Mouse (Mus musculus) MEL (cell line): ENCODE results near the gene Cntn1. TPM values are rescaled to one million over a fixed set of nuclear protein-coding genes. Genes with fewer than 3 reads are reported as not detected.

Source experiments
- DNase-seq: peaks from one replicate; pipeline ENCODE4 v3.0.0; 2011; ENCODE audit warnings: low read depth, low spot score
- H3K27ac ChIP-seq: 2 replicates; pipeline ENCODE4 v1.5.1; 2012; ENCODE audit warnings: low read depth, mild to moderate bottlenecking, control low read depth, low read length, moderate library complexity; ENCODE audit not compliant: control insufficient read depth
- H3K27me3 ChIP-seq, 2 experiments: fragments of 150-350 bp in 1 of 2; sonication (generic) in 1 of 2; 2 replicates each; pipeline ENCODE4 v1.6.1; 2012; ENCODE audit warnings: low read length in 2 of 2, mild to moderate bottlenecking in 2 of 2, improper control_type of control experiment in 1 of 2, moderate library complexity in 1 of 2; ENCODE audit not compliant: insufficient read depth in 2 of 2, control insufficient read depth in 1 of 2
- H3K36me3 ChIP-seq, 2 experiments: 2 replicates each; pipeline ENCODE4 v1.6.1; 2012 to 2014; ENCODE audit warnings: low read length in 2 of 2, improper control_type of control experiment in 1 of 2, inconsistent platforms in 1 of 2, mild to moderate bottlenecking in 1 of 2; ENCODE audit not compliant: insufficient read depth in 2 of 2, control insufficient read depth in 1 of 2
- H3K4me1 ChIP-seq, 2 experiments: fragments of 150-350 bp in 1 of 2; sonication (generic) in 1 of 2; 2 replicates each; pipeline ENCODE4 v1.6.1; 2012; ENCODE audit warnings: low read length in 2 of 2, improper control_type of control experiment in 1 of 2, mild to moderate bottlenecking in 1 of 2; ENCODE audit not compliant: insufficient read depth in 2 of 2, control insufficient read depth in 1 of 2
- H3K4me3 ChIP-seq, 2 experiments: fragments of 150-350 bp in 1 of 2; sonication (generic) in 1 of 2; 2 replicates each; pipeline ENCODE4 v1.5.1; 2012; ENCODE audit warnings: low read depth in 2 of 2, low read length in 2 of 2, mild to moderate bottlenecking in 2 of 2, moderate library complexity in 2 of 2, control low read depth in 1 of 2, improper control_type of control experiment in 1 of 2; ENCODE audit not compliant: control insufficient read depth in 1 of 2, insufficient read depth in 1 of 2
- H3K79me2 ChIP-seq: 2 replicates; pipeline ENCODE4 v1.6.1; 2012; ENCODE audit warnings: mild to moderate bottlenecking, low read length, moderate library complexity; ENCODE audit not compliant: control insufficient read depth, poor library complexity, insufficient read depth
- H3K9ac ChIP-seq: 2 replicates; pipeline ENCODE4 v1.6.1; 2012; ENCODE audit warnings: low read depth, mild to moderate bottlenecking, control low read depth, low read length, moderate library complexity; ENCODE audit not compliant: control insufficient read depth, poor library complexity, severe bottlenecking
- H3K9me3 ChIP-seq: fragments of 150-350 bp; sonication (generic); replicated peaks from 2 replicates; pipeline ENCODE4 v1.6.1; 2012; ENCODE audit warnings: mild to moderate bottlenecking, low read length, improper control_type of control experiment, moderate library complexity; ENCODE audit not compliant: insufficient read depth
- BHLHE40 ChIP-seq: IDR thresholded peaks from 2 replicates; pipeline ENCODE4 v1.6.1; 2012; ENCODE audit warnings: low read depth, mild to moderate bottlenecking, inconsistent platforms, low read length, improper control_type of control experiment, borderline replicate concordance
- ELF1 ChIP-seq: IDR thresholded peaks from 2 replicates; pipeline ENCODE4 v1.6.1; 2014; ENCODE audit warnings: low read depth, mild to moderate bottlenecking, inconsistent platforms, low read length, improper control_type of control experiment, moderate library complexity
- ETS1 ChIP-seq: IDR thresholded peaks from 2 replicates; pipeline ENCODE4 v1.6.1; 2012; ENCODE audit warnings: low read depth, mild to moderate bottlenecking, inconsistent platforms, low read length, improper control_type of control experiment, moderate library complexity
- GABPA ChIP-seq: IDR thresholded peaks from 2 replicates; pipeline ENCODE4 v1.6.1; 2012; ENCODE audit warnings: low read depth, mild to moderate bottlenecking, inconsistent platforms, low read length, improper control_type of control experiment, moderate library complexity
- KAT2A ChIP-seq: conservative IDR thresholded peaks from 2 replicates; pipeline ENCODE4 v1.6.1; 2012; ENCODE audit warnings: low read depth, low read length, improper control_type of control experiment, inconsistent platforms
- MAX ChIP-seq: IDR thresholded peaks from 2 replicates; pipeline ENCODE4 v1.6.1; 2011; ENCODE audit warnings: low read length, improper control_type of control experiment
- MAZ ChIP-seq: IDR thresholded peaks from 2 replicates; pipeline ENCODE4 v1.6.1; 2012; ENCODE audit warnings: low read depth, mild to moderate bottlenecking, inconsistent platforms, low read length, improper control_type of control experiment
- MEF2A ChIP-seq: IDR thresholded peaks from 2 replicates; pipeline ENCODE4 v1.6.1; 2014; ENCODE audit warnings: low read depth, mild to moderate bottlenecking, inconsistent platforms, low read length, improper control_type of control experiment; ENCODE audit not compliant: poor library complexity, insufficient replicate concordance, severe bottlenecking; ENCODE audit errors: extremely low read depth
- MYB ChIP-seq: IDR thresholded peaks from 2 replicates; pipeline ENCODE4 v1.6.1; 2011; ENCODE audit warnings: mild to moderate bottlenecking, low read depth, low read length, improper control_type of control experiment
- MYC ChIP-seq: IDR thresholded peaks from 2 replicates; pipeline ENCODE4 v1.6.1; 2011; ENCODE audit warnings: low read depth, mild to moderate bottlenecking, low read length, improper control_type of control experiment, moderate library complexity
- NELFE ChIP-seq: IDR thresholded peaks from 2 replicates; pipeline ENCODE4 v1.6.1; 2011; ENCODE audit warnings: low read depth, low read length, improper control_type of control experiment
- NRF1 ChIP-seq: IDR thresholded peaks from 2 replicates; pipeline ENCODE4 v1.6.1; 2014; ENCODE audit warnings: low read depth, mild to moderate bottlenecking, inconsistent platforms, low read length, improper control_type of control experiment, moderate library complexity; ENCODE audit not compliant: poor library complexity, insufficient read depth, severe bottlenecking
- POLR2AphosphoS2 ChIP-seq: IDR thresholded peaks from 2 replicates; pipeline ENCODE4 v1.6.1; 2011; ENCODE audit warnings: low read length, improper control_type of control experiment
- RAD21 ChIP-seq: IDR thresholded peaks from 2 replicates; pipeline ENCODE4 v1.6.1; 2011; ENCODE audit warnings: mild to moderate bottlenecking, low read depth, low read length, improper control_type of control experiment
- RCOR1 ChIP-seq: IDR thresholded peaks from 2 replicates; pipeline ENCODE4 v1.6.1; 2012; ENCODE audit warnings: low read depth, mild to moderate bottlenecking, inconsistent platforms, low read length, improper control_type of control experiment
- SIN3A ChIP-seq: IDR thresholded peaks from 2 replicates; pipeline ENCODE4 v1.6.1; 2012; ENCODE audit warnings: low read length, improper control_type of control experiment, inconsistent platforms
- TAL1 ChIP-seq: IDR thresholded peaks from 2 replicates; pipeline ENCODE4 v1.6.1; 2012; ENCODE audit warnings: mild to moderate bottlenecking, inconsistent platforms, low read length, moderate library complexity, mixed read lengths
- TBP ChIP-seq: IDR thresholded peaks from 2 replicates; pipeline ENCODE4 v1.8.0; 2011; ENCODE audit warnings: low read depth, low read length, improper control_type of control experiment
- TCF12 ChIP-seq: IDR thresholded peaks from 2 replicates; pipeline ENCODE4 v1.6.1; 2014; ENCODE audit warnings: low read depth, mild to moderate bottlenecking, inconsistent platforms, low read length, improper control_type of control experiment, moderate library complexity
- USF1 ChIP-seq: IDR thresholded peaks from 2 replicates; pipeline ENCODE4 v1.6.1; 2014; ENCODE audit warnings: low read depth, mild to moderate bottlenecking, inconsistent platforms, low read length, improper control_type of control experiment, moderate library complexity
- USF2 ChIP-seq, 2 experiments: IDR thresholded peaks; 2 replicates each; pipeline ENCODE4 v1.6.1; 2011 to 2012; ENCODE audit warnings: improper control_type of control experiment in 2 of 2, low read length in 2 of 2, borderline replicate concordance in 1 of 2, inconsistent platforms in 1 of 2, low read depth in 1 of 2, mild to moderate bottlenecking in 1 of 2; ENCODE audit not compliant: insufficient read depth in 1 of 2
- ZC3H11A ChIP-seq: IDR thresholded peaks from 2 replicates; pipeline ENCODE4 v1.6.1; 2012; ENCODE audit warnings: low read depth, mild to moderate bottlenecking, inconsistent platforms, low read length, improper control_type of control experiment
- ZKSCAN1 ChIP-seq: IDR thresholded peaks from 2 replicates; pipeline ENCODE4 v1.6.1; 2012; ENCODE audit warnings: low read depth, mild to moderate bottlenecking, inconsistent platforms, low read length, improper control_type of control experiment, moderate library complexity
- ZMIZ1 ChIP-seq: IDR thresholded peaks from 2 replicates; pipeline ENCODE4 v1.6.1; 2012; ENCODE audit warnings: low read depth, mild to moderate bottlenecking, inconsistent platforms, low read length, improper control_type of control experiment, moderate library complexity
- ZNF384 ChIP-seq: IDR thresholded peaks from 2 replicates; pipeline ENCODE4 v1.6.1; 2012; ENCODE audit warnings: low read depth, mild to moderate bottlenecking, inconsistent platforms, low read length, improper control_type of control experiment
- polyA plus RNA-seq, 2 experiments: library from polyadenylated mRNA; stranded (reverse) in 1 of 2; unstranded in 1 of 2; fragments of >175 nt in 1 of 2; fragments of >200 nt in 1 of 2; gene quantifications; 2 replicates each; pipeline versions ENCODE4 v1.2.1 to v1.2.4; 2012; ENCODE audit warnings: low replicate concordance in 2 of 2, low read depth in 1 of 2; ENCODE audit not compliant: insufficient read length in 2 of 2, insufficient read depth in 1 of 2, missing spikeins in 1 of 2
- total RNA-seq: library from RNA; depleted of rRNA; stranded (reverse); fragments of 300-350 nt; gene quantifications from 2 replicates; pipeline ENCODE4 v1.2.3, GENCODE M21; 2012

Gene Cntn1
- total and polyA plus RNA-seq, 3 experiments, result not detected

DNA sequence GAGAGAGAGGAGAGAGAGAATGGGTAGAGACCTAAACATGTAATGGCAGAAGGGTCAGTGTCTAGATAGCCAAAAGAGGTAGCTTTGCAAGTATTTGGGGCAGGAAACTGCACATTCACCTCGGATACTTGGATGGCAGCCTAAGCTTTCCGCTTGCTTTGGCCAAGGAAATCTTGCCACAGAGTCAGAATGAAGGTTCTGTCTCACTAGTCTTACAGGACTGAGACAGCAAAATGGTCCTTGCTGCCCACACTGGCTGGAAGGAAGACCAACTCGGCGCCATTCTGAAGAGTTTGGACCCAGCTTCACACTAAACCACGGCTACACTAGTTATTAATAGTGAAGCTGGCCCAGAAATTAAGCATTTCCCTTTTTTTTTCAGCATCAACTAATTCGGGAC is 230.0 kb downstream of the Cntn1 start:
- no peak for DNase-seq

DNA sequence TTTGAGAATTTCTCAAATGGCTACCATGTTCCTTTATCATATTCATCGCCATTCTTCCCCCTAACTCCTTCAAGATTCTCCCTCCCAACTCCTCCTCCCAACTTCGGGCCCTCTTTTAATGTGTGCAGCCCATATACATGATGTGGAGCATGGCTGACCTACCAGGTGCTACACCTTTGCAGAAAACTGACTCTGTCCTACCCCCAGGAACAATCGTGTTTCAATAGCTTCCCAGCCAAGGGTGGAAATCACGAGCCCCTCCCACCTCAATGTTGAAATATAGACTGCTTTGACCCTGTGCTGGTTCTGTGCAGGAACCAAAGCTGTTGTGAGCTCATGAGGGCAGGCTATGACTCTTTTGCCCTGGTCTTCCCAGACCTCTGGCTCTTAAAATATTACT is 236.7 kb downstream of the Cntn1 start:
- Histone ChIP-seq H3K4me1 (no peaks in the 10 kb centered on the region), H3K36me3 (no peaks in the 10 kb centered on the region), H3K27me3 (no peaks in the 10 kb centered on the region), H3K9ac (no peak overlapping the region), H3K4me3 (no peak overlapping the region), H3K27ac (no peak overlapping the region), H3K9me3 (no peaks in the 10 kb centered on the region), H3K79me2 (no peaks in the 10 kb centered on the region)
- DNase-seq, result no peak
- TF ChIP-seq USF2 (IDR thresholded peaks at IDR 0.05; ENCODE audit: borderline replicate concordance in 1 of 2, insufficient read depth in 1 of 2, low read depth in 1 of 2, low read length in 2 of 2) (no peak), SIN3A (no peak), TAL1 (no peak), MAX (no peak), MYC (no peak), POLR2AphosphoS2 (no peak), USF1 (no peak), ELF1 (no peak), MYB (no peak), ZC3H11A (no peak), MAZ (no peak), BHLHE40 (no peak), ETS1 (no peak), TCF12 (no peak)

More for the DNA sequence above, 230.0 kb downstream of the Cntn1 start:
- H3K27me3 ChIP-seq, result no peaks in the 10 kb centered on the region
- no peaks in the 10 kb centered on the region for H3K9me3 ChIP-seq
- no peak overlapping the region for H3K4me3 ChIP-seq
- H3K36me3 ChIP-seq, result no peaks in the 10 kb centered on the region
- no peak overlapping the region for H3K9ac ChIP-seq
- no peaks in the 10 kb centered on the region for H3K4me1 ChIP-seq
- no peak for TF ChIP-seq ZNF384
- TF ChIP-seq BHLHE40, result no peak
- TF ChIP-seq ZKSCAN1, result no peak
- no peak for TF ChIP-seq ZMIZ1
- TF ChIP-seq ELF1, result no peak
- TF ChIP-seq RAD21, result no peak
- no peak for TF ChIP-seq RCOR1
- no peak for TF ChIP-seq NRF1
- no peak for TF ChIP-seq GABPA
- TF ChIP-seq NELFE, result no peak
- TF ChIP-seq KAT2A, result no peak
- TF ChIP-seq TBP, result no peak
- no peak for TF ChIP-seq TAL1
- TF ChIP-seq MEF2A, result no peak
- TF ChIP-seq ETS1, result no peak
- TF ChIP-seq SIN3A, result no peak
- no peak for TF ChIP-seq MAX
- no peak for TF ChIP-seq USF1
- TF ChIP-seq, all 39 proteins: peak for 0
- H3K79me2 ChIP-seq, result no peaks in the 10 kb centered on the region
- no peak overlapping the region for H3K27ac ChIP-seq
